Mouse (Mus musculus): ENCODE results near the gene Adk. TPM values are rescaled to one million over a fixed set of nuclear protein-coding genes. Genes with fewer than 3 reads are reported as not detected.

Adk gene
- polyA plus RNA-seq, 2 experiments = 56.9 to 180 TPM

DNA sequence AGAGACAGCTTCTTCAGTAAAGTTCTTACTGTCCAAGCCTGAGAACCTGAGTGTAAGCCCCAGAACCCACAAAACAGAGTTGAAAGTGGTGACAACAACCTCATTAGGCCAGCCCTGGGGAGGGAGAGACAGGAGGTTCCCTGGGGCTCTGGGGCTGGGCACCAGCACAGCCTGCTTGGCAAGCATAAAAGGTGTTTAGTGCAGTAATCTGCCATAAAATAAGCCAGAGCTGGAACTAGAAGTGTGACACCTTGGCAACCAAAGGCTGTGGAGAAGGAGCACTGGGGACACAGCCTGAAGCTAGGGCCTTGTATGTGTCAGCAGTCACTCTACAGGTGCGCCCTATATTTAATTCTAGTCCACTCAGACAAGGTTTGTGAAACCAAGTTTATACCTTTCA is 252.4 kb downstream of the Adk start:
- TF ChIP-seq EP300 (IDR thresholded peaks at IDR 0.05; ENCODE audit: low read depth) = no peak
- TF ChIP-seq CTCF (IDR thresholded peaks at IDR 0.05; ENCODE audit: low read depth) = no peak
- 93% methylated on average over 1 of the region's 1 CpGs for WGBS (ENCODE audit: insufficient replicate concordance)
- H3K27ac ChIP-seq = no peak overlapping the region
- no peaks in the 10 kb centered on the region for H3K9me3 ChIP-seq (ENCODE audit: control insufficient read depth, low read length)
- H3K27me3 ChIP-seq (ENCODE audit: control insufficient read depth, insufficient read depth, low read length) = no peaks in the 10 kb centered on the region
- H3K9ac ChIP-seq (replicated peaks) = no peak overlapping the region
- ATAC-seq (ENCODE audit: insufficient read depth) (no peak), DNase-seq (ENCODE audit: low read depth in 3 of 3, low spot score in 3 of 3) (no peak)
- H3K4me1 ChIP-seq (replicated peaks; ENCODE audit: control insufficient read depth in 2 of 2, insufficient read depth in 2 of 2, low read length in 1 of 2) = no peaks in the 10 kb centered on the region
- H3K36me3 ChIP-seq (replicated peaks; ENCODE audit: control insufficient read depth, insufficient read depth, low read depth) = no peaks in the 10 kb centered on the region
- no peak overlapping the region for H3K4me2 ChIP-seq (ENCODE audit: low read depth)
- H3K4me3 ChIP-seq (ENCODE audit: insufficient read depth in 1 of 2, low read depth in 2 of 2, low read length in 2 of 2) = no peak overlapping the region

DNA sequence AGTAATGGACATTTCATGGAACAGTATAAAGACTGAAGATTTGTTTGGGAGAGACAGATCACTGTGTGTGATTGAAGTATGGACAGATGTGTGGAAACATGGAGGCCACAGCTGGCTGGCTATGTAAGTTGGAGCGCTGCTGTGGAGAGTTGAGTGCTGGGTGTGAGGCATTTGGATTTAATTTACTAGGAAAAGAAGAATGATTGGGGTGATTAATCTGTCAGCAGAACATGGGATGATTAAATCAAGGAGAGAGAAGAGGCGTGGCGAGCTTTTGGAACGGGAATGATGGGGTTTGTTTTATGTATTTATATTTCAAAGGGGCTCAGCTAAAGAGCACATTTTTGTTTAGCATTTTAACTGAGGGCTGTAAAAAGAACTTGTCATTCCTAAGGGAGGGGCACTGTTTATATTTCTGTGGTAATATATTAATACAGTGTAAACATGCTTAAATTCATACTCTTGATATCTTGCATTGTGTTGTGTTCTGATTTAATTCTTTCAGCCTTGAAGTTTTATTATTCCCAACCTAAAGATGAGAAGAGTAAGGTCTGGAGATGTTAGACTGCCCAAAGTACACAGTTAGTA is 256.1 kb downstream of the Adk start:
- H3K4me1 ChIP-seq (replicated peaks; ENCODE audit: control insufficient read depth in 2 of 2, insufficient read depth in 2 of 2, low read length in 1 of 2) = 0 out of 4 replicates have a peak, but pooled peaks cover 0 to 3% of the 10 kb centered on the region in 2 experiments
- H3K36me3 ChIP-seq (replicated peaks; ENCODE audit: control insufficient read depth, insufficient read depth, low read depth) = no peaks in the 10 kb centered on the region
- no peak overlapping the region for H3K27ac ChIP-seq
- TF ChIP-seq EP300 (IDR thresholded peaks at IDR 0.05; ENCODE audit: low read depth) (no peak), CTCF (IDR thresholded peaks at IDR 0.05; ENCODE audit: low read depth) (no peak)
- H3K4me2 ChIP-seq (ENCODE audit: low read depth) = no peak overlapping the region
- no peak overlapping the region for H3K4me3 ChIP-seq (ENCODE audit: insufficient read depth in 1 of 2, low read depth in 2 of 2, low read length in 2 of 2)
- 77% methylated on average over 4 of the region's 4 CpGs for WGBS (ENCODE audit: insufficient replicate concordance)
- DNase-seq (ENCODE audit: low read depth in 3 of 3, low spot score in 3 of 3) = no peak
- H3K9ac ChIP-seq (replicated peaks) = no peak overlapping the region
- ATAC-seq (ENCODE audit: insufficient read depth) = no peak
- H3K9me3 ChIP-seq (ENCODE audit: control insufficient read depth, low read length) = no peaks in the 10 kb centered on the region
- no peaks in the 10 kb centered on the region for H3K27me3 ChIP-seq (ENCODE audit: control insufficient read depth, insufficient read depth, low read length)

DNA sequence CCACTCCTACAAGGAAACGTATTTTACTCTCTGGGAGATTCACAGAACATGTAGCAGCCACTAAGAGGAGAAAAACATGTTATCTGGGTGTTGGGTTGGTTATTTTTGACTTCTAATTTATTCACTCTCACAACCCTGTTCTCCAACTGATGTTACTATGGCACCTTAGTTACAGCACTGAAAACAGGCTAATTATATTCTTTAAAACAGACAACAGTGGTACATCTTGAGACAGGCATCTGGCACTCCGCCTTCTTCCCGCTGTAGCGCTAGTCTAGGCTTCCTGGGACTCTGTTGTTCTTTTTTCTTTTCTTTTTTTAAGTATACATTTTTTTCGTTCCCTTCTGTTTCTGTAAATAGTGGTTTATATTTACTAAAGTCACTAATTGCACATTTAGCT is 258.2 kb downstream of the Adk start:
- no peak overlapping the region for H3K9ac ChIP-seq (replicated peaks)
- DNase-seq (ENCODE audit: low read depth in 3 of 3, low spot score in 3 of 3) (no peak), ATAC-seq (ENCODE audit: insufficient read depth) (no peak)
- H3K9me3 ChIP-seq (ENCODE audit: control insufficient read depth, low read length) = no peaks in the 10 kb centered on the region
- no peak overlapping the region for H3K4me3 ChIP-seq (ENCODE audit: insufficient read depth in 1 of 2, low read depth in 2 of 2, low read length in 2 of 2)
- H3K36me3 ChIP-seq (replicated peaks; ENCODE audit: control insufficient read depth, insufficient read depth, low read depth) = no peaks in the 10 kb centered on the region
- H3K27me3 ChIP-seq (ENCODE audit: control insufficient read depth, insufficient read depth, low read length) = no peaks in the 10 kb centered on the region
- WGBS (ENCODE audit: insufficient replicate concordance) = 83% methylated on average over 5 of the region's 5 CpGs
- H3K27ac ChIP-seq = no peak overlapping the region
- no peak overlapping the region for H3K4me2 ChIP-seq (ENCODE audit: low read depth)
- no peak for TF ChIP-seq EP300 (IDR thresholded peaks at IDR 0.05; ENCODE audit: low read depth)
- no peak for TF ChIP-seq CTCF (IDR thresholded peaks at IDR 0.05; ENCODE audit: low read depth)
- H3K4me1 ChIP-seq (replicated peaks; ENCODE audit: control insufficient read depth in 2 of 2, insufficient read depth in 2 of 2, low read length in 1 of 2) = 0 out of 4 replicates have a peak, but pooled peaks cover 0 to 3% of the 10 kb centered on the region in 2 experiments

DNA sequence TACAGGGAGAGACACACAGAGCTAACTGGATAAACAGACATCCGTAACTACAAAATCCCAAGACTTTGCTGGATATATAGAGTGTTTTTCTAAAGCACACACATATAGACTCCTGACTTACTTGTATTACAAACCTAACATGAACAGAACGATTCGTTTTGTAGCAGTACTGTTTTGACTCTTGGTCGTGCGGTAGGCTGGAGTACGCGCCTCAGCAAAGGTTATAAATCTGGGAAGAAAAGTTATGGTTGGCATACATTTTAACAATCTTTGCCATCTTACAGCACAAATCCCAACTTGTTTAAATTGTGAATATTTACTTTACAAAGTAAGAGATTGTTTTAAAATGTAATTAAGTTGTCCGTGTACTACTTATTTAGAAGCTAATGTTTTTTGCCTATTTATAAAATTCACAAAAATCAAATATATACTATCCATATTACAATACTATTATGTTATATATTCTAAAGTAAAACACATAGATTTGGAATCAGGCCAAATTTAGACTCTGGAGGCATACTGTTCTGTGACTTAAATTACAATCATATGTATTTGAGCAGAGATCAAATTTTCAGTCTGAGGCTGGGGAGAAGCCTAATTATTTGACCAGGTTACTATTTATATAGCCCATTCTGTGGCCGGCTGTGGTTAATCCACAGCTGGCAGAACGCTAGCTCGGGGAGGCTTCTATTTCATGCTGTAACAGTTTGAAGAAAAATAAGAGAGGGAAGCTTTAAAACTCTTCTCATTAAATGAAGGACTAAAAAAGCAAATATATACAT is 261.4 kb downstream of the Adk start:
- H3K27ac ChIP-seq = no peak overlapping the region
- no peak overlapping the region for H3K4me2 ChIP-seq (ENCODE audit: low read depth)
- H3K4me1 ChIP-seq (replicated peaks; ENCODE audit: control insufficient read depth in 2 of 2, insufficient read depth in 2 of 2, low read length in 1 of 2) = 0 out of 4 replicates have a peak, but pooled peaks cover 0 to 3% of the 10 kb centered on the region in 2 experiments
- 76% methylated on average over 11 of the region's 11 CpGs for WGBS (ENCODE audit: insufficient replicate concordance)
- no peaks in the 10 kb centered on the region for H3K27me3 ChIP-seq (ENCODE audit: control insufficient read depth, insufficient read depth, low read length)
- H3K9ac ChIP-seq (replicated peaks) = no peak overlapping the region
- ATAC-seq (ENCODE audit: insufficient read depth) (no peak), DNase-seq (ENCODE audit: low read depth in 3 of 3, low spot score in 3 of 3) (no peak)
- no peaks in the 10 kb centered on the region for H3K36me3 ChIP-seq (replicated peaks; ENCODE audit: control insufficient read depth, insufficient read depth, low read depth)
- no peak for TF ChIP-seq CTCF (IDR thresholded peaks at IDR 0.05; ENCODE audit: low read depth)
- TF ChIP-seq EP300 (IDR thresholded peaks at IDR 0.05; ENCODE audit: low read depth) = no peak
- no peaks in the 10 kb centered on the region for H3K9me3 ChIP-seq (ENCODE audit: control insufficient read depth, low read length)
- no peak overlapping the region for H3K4me3 ChIP-seq (ENCODE audit: insufficient read depth in 1 of 2, low read depth in 2 of 2, low read length in 2 of 2)

DNA sequence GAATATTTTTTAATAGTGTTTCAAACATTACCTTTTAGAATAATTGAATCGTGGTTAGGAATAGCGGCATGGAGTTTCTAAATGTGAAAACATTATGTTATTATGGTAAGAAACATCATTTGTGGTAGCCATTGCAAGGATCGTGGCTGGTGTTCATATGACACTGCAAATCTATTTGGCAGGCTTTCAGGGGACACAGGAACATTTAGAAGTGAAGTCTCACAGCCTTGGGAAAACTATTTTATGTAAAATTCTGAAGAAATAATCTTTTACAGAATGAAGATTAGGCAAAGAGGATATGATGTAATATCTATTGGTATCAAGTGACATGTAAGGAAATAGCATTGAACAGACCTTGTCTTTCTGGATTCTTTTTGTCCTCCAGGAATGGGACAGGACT is 262.1 kb downstream of the Adk start:
- H3K9me3 ChIP-seq (ENCODE audit: control insufficient read depth, low read length) = no peaks in the 10 kb centered on the region
- H3K9ac ChIP-seq (replicated peaks) = no peak overlapping the region
- 0 out of 4 replicates have a peak, but pooled peaks cover 0 to 3% of the 10 kb centered on the region in 2 experiments for H3K4me1 ChIP-seq (replicated peaks; ENCODE audit: control insufficient read depth in 2 of 2, insufficient read depth in 2 of 2, low read length in 1 of 2)
- WGBS (ENCODE audit: insufficient replicate concordance) = 80% methylated on average over 3 of the region's 3 CpGs
- H3K36me3 ChIP-seq (replicated peaks; ENCODE audit: control insufficient read depth, insufficient read depth, low read depth) = no peaks in the 10 kb centered on the region
- TF ChIP-seq CTCF (IDR thresholded peaks at IDR 0.05; ENCODE audit: low read depth) (no peak), EP300 (IDR thresholded peaks at IDR 0.05; ENCODE audit: low read depth) (no peak)
- DNase-seq (ENCODE audit: low read depth in 3 of 3, low spot score in 3 of 3) = no peak
- no peak overlapping the region for H3K27ac ChIP-seq
- no peak for ATAC-seq (ENCODE audit: insufficient read depth)
- H3K4me3 ChIP-seq (ENCODE audit: insufficient read depth in 1 of 2, low read depth in 2 of 2, low read length in 2 of 2) = no peak overlapping the region
- H3K4me2 ChIP-seq (ENCODE audit: low read depth) = no peak overlapping the region
- no peaks in the 10 kb centered on the region for H3K27me3 ChIP-seq (ENCODE audit: control insufficient read depth, insufficient read depth, low read length)

Data from liver, embryonic 14.5 days (tissue).